Mouse (Mus musculus) CH12.LX (cell line): ENCODE results near the gene Bcl6b.

Experiments
- CTCF ChIP-seq, 2 experiments: IDR thresholded peaks in 1 of 2; conservative IDR thresholded peaks in 1 of 2; 2 replicates each; pipeline ENCODE4 v1.5.1; 2011 to 2012; ENCODE audit warnings: low read depth in 2 of 2, low read length in 2 of 2, improper control_type of control experiment in 1 of 2, inconsistent platforms in 1 of 2, mild to moderate bottlenecking in 1 of 2, moderate library complexity in 1 of 2
- POLR2A ChIP-seq: IDR thresholded peaks from 2 replicates; pipeline ENCODE4 v1.6.1; 2011; ENCODE audit warnings: low read depth, mild to moderate bottlenecking, improper control_type of control experiment, low read length
- ZKSCAN1 ChIP-seq: IDR thresholded peaks from 2 replicates; pipeline ENCODE4 v1.6.1; 2012; ENCODE audit warnings: low read depth, inconsistent platforms, low read length, improper control_type of control experiment, borderline replicate concordance

DNA sequence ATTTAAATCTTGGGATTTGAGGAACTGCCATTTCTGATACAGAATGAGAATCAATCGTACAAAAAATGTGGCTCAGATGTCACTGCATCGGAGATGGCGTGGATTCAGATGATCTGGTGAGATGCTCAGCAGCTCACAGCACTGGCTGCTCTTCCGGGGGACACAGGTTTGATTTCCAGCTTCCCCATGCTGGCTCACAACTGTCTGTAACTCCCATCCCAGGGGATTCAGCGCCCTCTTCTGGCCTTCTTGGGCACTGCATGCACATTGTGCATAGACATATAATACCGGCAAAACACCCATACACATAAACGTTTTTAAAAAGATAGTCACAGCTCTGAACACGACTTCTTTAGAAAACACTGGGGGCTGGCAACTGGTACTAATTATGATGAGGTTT, 52.0 kb downstream of the Bcl6b start:
- TF ChIP-seq CTCF (conservative IDR thresholded peaks at IDR 0.05 in 1 of 2, IDR thresholded peaks at IDR 0.05 in 1 of 2; ENCODE audit: low read depth in 2 of 2, low read length in 2 of 2), result peak; percentile 40 to 49
- no peak for TF ChIP-seq POLR2A
- TF ChIP-seq ZKSCAN1, result no peak
